Mouse (Mus musculus): ENCODE data around the gene Pcyt2. TPM values are rescaled to one million over a fixed set of nuclear protein-coding genes. Genes with fewer than 3 reads are reported as not detected.

Gene Pcyt2
- total and polyA plus RNA-seq, 3 experiments: 86.7 to 87.3 TPM; not detected in 1

- Histone ChIP-seq H3K36me3 (ENCODE audit: control insufficient read depth in 1 of 2, insufficient read depth in 2 of 2, low read length in 2 of 2) (no peaks in the 10 kb centered on the region), H3K27me3 (ENCODE audit: control insufficient read depth in 1 of 2, insufficient read depth in 2 of 2, low read length in 2 of 2) (peaks cover 0 to 2% of the 10 kb centered on the region in 2 experiments; a peak in 2 of 4 replicates), H3K9me3 (replicated peaks; ENCODE audit: insufficient read depth, low read length) (no peaks in the 10 kb centered on the region), H3K4me3 (ENCODE audit: control insufficient read depth in 1 of 2, insufficient read depth in 1 of 2, low read depth in 2 of 2, low read length in 2 of 2) (no peak overlapping the region), H3K9ac (ENCODE audit: control insufficient read depth, low read depth, low read length, poor library complexity, severe bottlenecking) (no peak overlapping the region), H3K27ac (ENCODE audit: control insufficient read depth, low read depth, low read length) (no peak overlapping the region), H3K79me2 (ENCODE audit: control insufficient read depth, insufficient read depth, low read length, poor library complexity) (no peaks in the 10 kb centered on the region), H3K4me1 (ENCODE audit: control insufficient read depth in 1 of 2, insufficient read depth in 2 of 2, low read length in 2 of 2) (no peaks in the 10 kb centered on the region)
- DNase-seq (ENCODE audit: low read depth, low spot score): no peak
- TF ChIP-seq SIN3A (IDR thresholded peaks at IDR 0.05; ENCODE audit: low read length) (0 out of 2 replicates have a peak, but pooled peaks have one; percentile 21), MAZ (IDR thresholded peaks at IDR 0.05; ENCODE audit: low read depth, low read length) (no peak), E2F4 (IDR thresholded peaks at IDR 0.05; ENCODE audit: borderline replicate concordance, low read depth, low read length) (no peak), ELF1 (IDR thresholded peaks at IDR 0.05; ENCODE audit: low read depth, low read length) (no peak), MAFK (IDR thresholded peaks at IDR 0.05; ENCODE audit: borderline replicate concordance, low read depth, low read length) (no peak), RAD21 (IDR thresholded peaks at IDR 0.05; ENCODE audit: low read depth, low read length) (no peak)
Observed at GRCm38 (mm10) chr11:120662759-120663158, 45.0 kb upstream of the Pcyt2 start.

DNA sequence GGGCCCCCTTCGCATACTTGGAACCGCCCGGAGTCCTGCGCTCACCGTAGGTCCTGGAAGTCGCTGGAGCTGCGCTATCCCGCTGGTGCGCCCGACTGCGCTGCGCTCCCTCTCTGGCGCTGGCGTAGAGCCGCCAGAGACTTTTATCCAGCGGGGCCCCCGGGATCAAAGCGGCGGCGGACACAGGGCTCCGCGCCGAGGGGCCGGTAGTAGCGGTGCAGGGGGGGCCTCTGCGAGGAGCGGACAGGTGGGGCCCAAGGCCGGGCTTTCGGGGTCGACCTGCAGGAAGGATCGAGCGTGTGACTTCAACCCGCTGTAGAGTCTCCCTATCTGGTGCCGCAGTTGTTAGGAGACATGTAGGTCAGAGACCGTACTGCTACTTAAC is 43.3 kb upstream of the Pcyt2 start, which contains the start of gene Notum:
TSS of gene Notum (minus strand) at position 100 of the 385 bp plus-strand sequence.
- no peaks in the 10 kb centered on the region for H3K36me3 ChIP-seq (ENCODE audit: control insufficient read depth in 1 of 2, insufficient read depth in 2 of 2, low read length in 2 of 2)

GRCm38 (mm10) chr11:120660301-120661075 is 42.8 kb upstream of the Pcyt2 start:
- no peaks in the 10 kb centered on the region for H3K4me1 ChIP-seq (ENCODE audit: control insufficient read depth in 1 of 2, insufficient read depth in 2 of 2, low read length in 2 of 2)
- H3K9me3 ChIP-seq (replicated peaks; ENCODE audit: insufficient read depth, low read length): no peaks in the 10 kb centered on the region
- H3K4me3 ChIP-seq (ENCODE audit: control insufficient read depth in 1 of 2, insufficient read depth in 1 of 2, low read depth in 2 of 2, low read length in 2 of 2): no peak overlapping the region
- no peaks in the 10 kb centered on the region for H3K36me3 ChIP-seq (ENCODE audit: control insufficient read depth in 1 of 2, insufficient read depth in 2 of 2, low read length in 2 of 2)
- DNase-seq (ENCODE audit: low read depth, low spot score): no peak
- no peaks in the 10 kb centered on the region for H3K79me2 ChIP-seq (ENCODE audit: control insufficient read depth, insufficient read depth, low read length, poor library complexity)
- TF ChIP-seq MXI1 (IDR thresholded peaks at IDR 0.05; ENCODE audit: low read depth, low read length) (no peak), ZNF384 (IDR thresholded peaks at IDR 0.05; ENCODE audit: low read depth, low read length) (no peak), MYC (IDR thresholded peaks at IDR 0.05; ENCODE audit: low read depth, low read length) (no peak), USF1 (IDR thresholded peaks at IDR 0.05; ENCODE audit: low read depth, low read length) (no peak), TAL1 (IDR thresholded peaks at IDR 0.05; ENCODE audit: low read length) (no peak), RCOR1 (IDR thresholded peaks at IDR 0.05; ENCODE audit: low read depth, low read length) (no peak), USF2 (IDR thresholded peaks at IDR 0.05; ENCODE audit: borderline replicate concordance in 1 of 2, insufficient read depth in 1 of 2, low read depth in 1 of 2, low read length in 2 of 2) (no peak), RAD21 (IDR thresholded peaks at IDR 0.05; ENCODE audit: low read depth, low read length) (no peak), BHLHE40 (IDR thresholded peaks at IDR 0.05; ENCODE audit: borderline replicate concordance, low read depth, low read length) (no peak), JUND (IDR thresholded peaks at IDR 0.05; ENCODE audit: low read depth, low read length) (no peak)
- H3K9ac ChIP-seq (ENCODE audit: control insufficient read depth, low read depth, low read length, poor library complexity, severe bottlenecking): no peak overlapping the region
- H3K27ac ChIP-seq (ENCODE audit: control insufficient read depth, low read depth, low read length): no peak overlapping the region
- peaks cover 2 to 7% of the 10 kb centered on the region in 2 experiments for H3K27me3 ChIP-seq (ENCODE audit: control insufficient read depth in 1 of 2, insufficient read depth in 2 of 2, low read length in 2 of 2)

More for the DNA sequence above, 43.3 kb upstream of the Pcyt2 start, which contains the start of gene Notum:
- TF ChIP-seq RCOR1 (IDR thresholded peaks at IDR 0.05; ENCODE audit: low read depth, low read length) (no peak), EP300 (IDR thresholded peaks at IDR 0.05; ENCODE audit: low read depth in 1 of 2, low read length in 2 of 2) (no peak), MAFK (IDR thresholded peaks at IDR 0.05; ENCODE audit: borderline replicate concordance, low read depth, low read length) (no peak), CTCF (IDR thresholded peaks at IDR 0.05 in 2 of 3, conservative IDR thresholded peaks at IDR 0.05 in 1 of 3; ENCODE audit: control insufficient read depth in 1 of 3, insufficient read depth in 1 of 3, low read depth in 2 of 3, low read length in 3 of 3, poor library complexity in 1 of 3, severe bottlenecking in 1 of 3) (no peak), E2F4 (IDR thresholded peaks at IDR 0.05; ENCODE audit: borderline replicate concordance, low read depth, low read length) (no peak), MXI1 (IDR thresholded peaks at IDR 0.05; ENCODE audit: low read depth, low read length) (no peak), MAZ (IDR thresholded peaks at IDR 0.05; ENCODE audit: low read depth, low read length) (no peak), CHD1 (IDR thresholded peaks at IDR 0.05; ENCODE audit: low read depth, low read length) (no peak), CHD2 (IDR thresholded peaks at IDR 0.05; ENCODE audit: low read length) (no peak), ZNF384 (IDR thresholded peaks at IDR 0.05; ENCODE audit: low read depth, low read length) (no peak), ZC3H11A (IDR thresholded peaks at IDR 0.05; ENCODE audit: low read depth, low read length) (no peak), GATA1 (IDR thresholded peaks at IDR 0.05; ENCODE audit: low read depth, low read length) (no peak), NRF1 (IDR thresholded peaks at IDR 0.05; ENCODE audit: insufficient read depth, low read depth, low read length, poor library complexity, severe bottlenecking) (no peak), UBTF (IDR thresholded peaks at IDR 0.05; ENCODE audit: borderline replicate concordance, insufficient read depth, low read depth, low read length) (no peak), MAX (IDR thresholded peaks at IDR 0.05; ENCODE audit: low read length) (no peak), POLR2A (IDR thresholded peaks at IDR 0.05; ENCODE audit: control insufficient read depth in 1 of 2, insufficient read depth in 1 of 2, low read depth in 1 of 2, low read length in 2 of 2, poor library complexity in 1 of 2) (no peak)
- Histone ChIP-seq H3K9me3 (replicated peaks; ENCODE audit: insufficient read depth, low read length) (no peaks in the 10 kb centered on the region), H3K27me3 (ENCODE audit: control insufficient read depth in 1 of 2, insufficient read depth in 2 of 2, low read length in 2 of 2) (peaks cover 3 to 5% of the 10 kb centered on the region in 2 experiments), H3K4me1 (ENCODE audit: control insufficient read depth in 1 of 2, insufficient read depth in 2 of 2, low read length in 2 of 2) (no peaks in the 10 kb centered on the region), H3K9ac (ENCODE audit: control insufficient read depth, low read depth, low read length, poor library complexity, severe bottlenecking) (no peak within 1 kb of the TSS), H3K27ac (ENCODE audit: control insufficient read depth, low read depth, low read length) (no peak within 1 kb of the TSS), H3K79me2 (ENCODE audit: control insufficient read depth, insufficient read depth, low read length, poor library complexity) (no peaks in the 10 kb centered on the region), H3K4me3 (ENCODE audit: control insufficient read depth in 1 of 2, insufficient read depth in 1 of 2, low read depth in 2 of 2, low read length in 2 of 2) (no peak within 1 kb of the TSS)
- no peak for DNase-seq (ENCODE audit: low read depth, low spot score)

Measured in MEL (cell line).